Mouse (Mus musculus) olfactory bulb, adult 2 months (tissue): ENCODE measurements around the gene Tbx21.

ENCODE experiments used
- CTCF ChIP-seq: fragments of 200-500 bp; IDR thresholded peaks from 2 replicates; pipeline ENCODE4 v1.5.1; 2012; ENCODE audit warnings: low read depth, mild to moderate bottlenecking, low read length, moderate library complexity; ENCODE audit not compliant: insufficient read depth
- POLR2A ChIP-seq: fragments of 200-500 bp; IDR thresholded peaks from 2 replicates; pipeline ENCODE4 v1.6.1; 2012; ENCODE audit warnings: mild to moderate bottlenecking, low read depth, low read length, moderate library complexity; ENCODE audit not compliant: insufficient read depth

- no peak for TF ChIP-seq POLR2A
- TF ChIP-seq CTCF, result no peak
Observed at GRCm38 (mm10) chr11:97120221-97120620, 5.1 kb upstream of the Tbx21 start.
